Mouse (Mus musculus): Measurements from ENCODE around the gene Obsl1. TPM values are rescaled to one million over a fixed set of nuclear protein-coding genes. Genes with fewer than 3 reads are reported as not detected.
A peak's percentile ranks its signal among the peaks of the same experiment; 100 is the strongest.

Obsl1 gene
- polyA plus RNA-seq, 1 experiment from 2014 or later = 17.1 TPM

DNA sequence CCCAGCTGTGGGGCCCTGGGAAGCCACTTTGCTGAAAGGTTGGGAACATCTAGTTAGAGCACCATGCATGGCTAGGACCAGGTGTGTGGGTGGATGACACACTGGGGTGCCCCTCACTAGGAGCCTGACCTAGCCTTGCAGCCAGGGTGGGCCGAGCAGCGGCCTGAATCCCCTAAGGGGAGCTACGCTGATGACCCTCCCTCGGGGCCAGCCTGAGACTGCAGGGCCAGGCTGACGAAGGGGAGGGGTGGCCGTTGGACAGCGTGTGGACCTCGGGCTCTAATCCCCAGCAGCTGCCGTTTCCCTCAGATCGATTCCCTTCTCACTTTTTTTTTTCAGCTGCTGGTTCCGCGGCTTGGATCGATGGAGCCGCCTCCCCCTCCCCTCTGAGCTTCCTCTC lies 57.3 kb downstream of the Obsl1 start:
- Histone ChIP-seq H3K36me3 (ENCODE audit: control insufficient read depth, insufficient read depth) (no peaks in the 10 kb centered on the region), H3K4me2 (replicated peaks; ENCODE audit: low read depth) (no peak overlapping the region), H3K4me3 (ENCODE audit: low read depth, low read length) (no peak overlapping the region), H3K4me1 (replicated peaks; ENCODE audit: control insufficient read depth, insufficient read depth, low read length) (peaks cover 9% of the 10 kb centered on the region), H3K27me3 (replicated peaks; ENCODE audit: control insufficient read depth, insufficient read depth, low read length) (peaks cover 71% of the 10 kb centered on the region), H3K27ac (ENCODE audit: low read depth, low read length) (no peak overlapping the region), H3K9ac (ENCODE audit: low read depth, low read length) (no peak overlapping the region), H3K9me3 (ENCODE audit: control insufficient read depth) (no peaks in the 10 kb centered on the region)
- no peak for ATAC-seq
- WGBS = 4% methylated on average over 14 of the region's 14 CpGs
- TF ChIP-seq CTCF (IDR thresholded peaks at IDR 0.05; ENCODE audit: low read depth) = no peak

DNA sequence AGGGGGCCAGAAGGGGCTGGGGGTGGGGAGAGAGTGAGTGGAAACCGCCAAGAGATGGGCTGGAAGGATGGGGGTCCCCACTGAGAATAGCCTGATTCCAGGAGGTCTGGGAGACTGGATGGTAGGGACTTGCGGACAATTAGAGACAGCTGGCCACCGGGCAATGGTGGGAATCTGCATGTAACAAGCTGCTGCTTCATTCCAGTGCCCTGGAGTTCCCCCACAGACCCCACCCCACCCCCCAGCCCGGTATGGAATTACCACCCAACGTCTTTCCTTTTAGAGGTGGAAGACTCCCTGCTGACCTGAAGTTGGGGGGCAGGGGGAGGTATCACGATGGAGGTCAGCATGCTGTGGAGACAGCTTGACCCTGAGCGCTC lies 58.2 kb downstream of the Obsl1 start:
- ATAC-seq = no peak
- H3K27me3 ChIP-seq (replicated peaks; ENCODE audit: control insufficient read depth, insufficient read depth, low read length) = peaks cover 68% of the 10 kb centered on the region
- no peak overlapping the region for H3K4me3 ChIP-seq (ENCODE audit: low read depth, low read length)
- WGBS = 8% methylated on average over 7 of the region's 7 CpGs
- peaks cover 9% of the 10 kb centered on the region for H3K4me1 ChIP-seq (replicated peaks; ENCODE audit: control insufficient read depth, insufficient read depth, low read length)
- no peak overlapping the region for H3K4me2 ChIP-seq (replicated peaks; ENCODE audit: low read depth)
- peaks cover 5% of the 10 kb centered on the region; the same call in 1 of the 2 replicates for H3K36me3 ChIP-seq (ENCODE audit: control insufficient read depth, insufficient read depth)
- H3K27ac ChIP-seq (ENCODE audit: low read depth, low read length) = no peak overlapping the region
- no peaks in the 10 kb centered on the region for H3K9me3 ChIP-seq (ENCODE audit: control insufficient read depth)
- TF ChIP-seq CTCF (IDR thresholded peaks at IDR 0.05; ENCODE audit: low read depth) = no peak
- H3K9ac ChIP-seq (ENCODE audit: low read depth, low read length) = no peak overlapping the region

DNA sequence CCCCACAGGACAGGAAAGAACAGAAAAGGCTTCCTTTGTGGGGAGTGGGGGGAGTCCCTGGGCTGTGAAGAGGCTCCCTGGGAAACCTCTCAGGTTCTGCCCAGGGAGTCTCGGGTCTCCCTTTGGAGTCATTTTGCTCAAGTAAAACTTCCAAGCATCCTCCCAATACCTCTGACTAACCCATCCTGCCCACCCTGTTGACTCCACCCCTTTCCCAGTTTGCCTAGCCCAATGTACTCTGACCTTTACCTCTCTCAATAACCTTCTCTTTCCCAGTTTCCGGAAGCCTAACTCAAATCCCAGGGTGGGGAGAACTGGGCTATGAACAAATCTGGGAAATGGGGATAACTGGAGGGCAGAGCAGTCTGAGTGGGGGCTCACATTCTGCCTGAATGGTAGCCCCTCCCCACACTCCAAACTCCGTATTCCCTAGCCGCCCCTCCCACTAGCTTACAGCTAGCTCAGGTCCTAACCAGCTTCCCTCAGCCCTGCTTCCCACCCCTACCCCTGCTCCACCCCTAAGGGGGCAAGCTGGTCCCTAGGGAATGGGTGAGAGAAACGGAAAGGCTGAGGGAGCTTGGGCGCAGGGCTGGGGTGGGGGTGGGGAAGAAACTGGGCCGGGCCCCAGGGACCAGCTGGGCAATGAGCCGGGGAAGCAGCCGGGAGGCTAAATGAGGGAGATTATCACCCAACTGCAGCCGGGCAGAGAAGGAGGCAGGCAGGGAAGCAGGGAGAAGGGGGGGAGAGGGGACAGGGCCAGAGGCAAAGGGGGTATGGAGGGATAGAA lies 58.8 kb downstream of the Obsl1 start:
- Histone ChIP-seq H3K4me3 (ENCODE audit: low read depth, low read length) (no peak overlapping the region), H3K9me3 (ENCODE audit: control insufficient read depth) (no peaks in the 10 kb centered on the region), H3K36me3 (ENCODE audit: control insufficient read depth, insufficient read depth) (peaks cover 11% of the 10 kb centered on the region; the same call in 1 of the 2 replicates), H3K27ac (ENCODE audit: low read depth, low read length) (no peak overlapping the region), H3K9ac (ENCODE audit: low read depth, low read length) (no peak overlapping the region), H3K27me3 (replicated peaks; ENCODE audit: control insufficient read depth, insufficient read depth, low read length) (peaks cover 64% of the 10 kb centered on the region), H3K4me2 (replicated peaks; ENCODE audit: low read depth) (peak overlapping the region; percentile 51), H3K4me1 (replicated peaks; ENCODE audit: control insufficient read depth, insufficient read depth, low read length) (peaks cover 9% of the 10 kb centered on the region)
- no peak for ATAC-seq
- no peak for TF ChIP-seq CTCF (IDR thresholded peaks at IDR 0.05; ENCODE audit: low read depth)
- WGBS = 8% methylated on average over 10 of the region's 10 CpGs

DNA sequence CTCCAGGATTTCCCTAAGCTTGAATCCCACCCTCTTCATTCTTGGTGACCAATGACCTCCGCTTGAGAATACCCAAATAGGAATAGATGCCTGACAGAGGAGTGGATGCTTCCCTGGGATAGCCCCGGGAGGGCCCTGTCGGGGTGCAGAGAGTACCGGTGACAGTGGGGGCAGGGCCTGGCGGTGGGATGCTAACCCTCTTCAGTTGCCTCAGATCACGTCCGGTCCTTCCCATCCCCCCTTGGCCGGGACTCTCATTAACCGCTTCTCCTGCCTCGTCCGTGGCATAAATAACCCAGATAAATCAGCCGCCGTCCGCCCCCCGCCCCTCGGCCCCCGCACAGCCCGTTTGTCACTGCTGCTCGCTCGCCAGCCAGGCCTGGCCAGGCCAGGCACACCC lies 59.6 kb downstream of the Obsl1 start:
- H3K4me1 ChIP-seq (replicated peaks; ENCODE audit: control insufficient read depth, insufficient read depth, low read length) = peaks cover 9% of the 10 kb centered on the region
- no peak for TF ChIP-seq CTCF (IDR thresholded peaks at IDR 0.05; ENCODE audit: low read depth)
- ATAC-seq = no peak
- no peak overlapping the region for H3K4me3 ChIP-seq (ENCODE audit: low read depth, low read length)
- no peak overlapping the region for H3K4me2 ChIP-seq (replicated peaks; ENCODE audit: low read depth)
- H3K27ac ChIP-seq (ENCODE audit: low read depth, low read length) = no peak overlapping the region
- WGBS = 7% methylated on average over 20 of the region's 20 CpGs
- peaks cover 57% of the 10 kb centered on the region for H3K27me3 ChIP-seq (replicated peaks; ENCODE audit: control insufficient read depth, insufficient read depth, low read length)
- no peaks in the 10 kb centered on the region for H3K9me3 ChIP-seq (ENCODE audit: control insufficient read depth)
- peaks cover 19% of the 10 kb centered on the region; the same call in 1 of the 2 replicates for H3K36me3 ChIP-seq (ENCODE audit: control insufficient read depth, insufficient read depth)
- no peak overlapping the region for H3K9ac ChIP-seq (ENCODE audit: low read depth, low read length)

DNA sequence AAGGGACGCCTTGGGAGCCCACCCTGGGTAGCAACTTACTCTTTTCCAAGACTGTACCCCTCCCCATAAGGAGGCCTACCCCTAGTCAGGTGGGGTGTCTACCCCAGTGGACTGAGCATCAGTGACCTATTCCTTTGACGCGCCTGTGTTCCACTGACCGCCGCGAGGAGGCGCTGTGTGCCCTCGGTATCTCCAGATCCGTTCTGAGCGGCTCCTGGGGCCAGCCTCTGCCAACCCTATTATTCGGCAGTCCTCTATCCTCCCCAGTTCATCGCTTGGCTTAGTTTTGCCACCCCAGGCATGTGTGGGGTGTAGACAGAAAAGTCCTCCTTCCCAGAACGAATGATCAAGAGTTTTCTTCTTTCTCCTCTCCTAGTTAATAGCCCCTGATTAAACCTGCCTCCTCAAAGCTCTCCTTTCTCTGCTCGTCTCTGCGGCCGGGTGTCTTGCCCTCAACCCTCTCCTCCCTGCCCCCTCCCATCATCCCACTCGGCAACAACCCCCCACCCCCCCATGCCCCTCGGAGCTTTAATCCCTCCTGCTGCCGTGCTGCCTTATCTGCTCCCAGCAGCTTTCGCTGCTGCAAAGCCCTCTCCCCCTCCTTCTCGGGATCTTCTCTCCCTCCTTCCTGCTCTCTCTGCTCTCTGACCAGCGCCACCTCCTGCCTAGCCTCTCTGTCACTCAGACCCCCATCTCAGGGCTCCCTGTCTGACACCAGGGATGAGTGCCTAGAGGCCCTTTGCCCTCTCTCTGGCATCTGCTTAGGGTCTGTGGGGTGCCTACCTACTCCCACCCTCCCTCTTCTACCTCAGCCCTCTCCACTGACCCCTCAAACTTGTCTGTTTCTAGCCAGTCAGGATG lies 60.3 kb downstream of the Obsl1 start:
- H3K36me3 ChIP-seq (ENCODE audit: control insufficient read depth, insufficient read depth) = peaks cover 26% of the 10 kb centered on the region; the same call in 1 of the 2 replicates
- 1% methylated on average over 22 of the region's 22 CpGs for WGBS
- H3K9ac ChIP-seq (ENCODE audit: low read depth, low read length) = no peak overlapping the region
- no peaks in the 10 kb centered on the region for H3K9me3 ChIP-seq (ENCODE audit: control insufficient read depth)
- peaks cover 51% of the 10 kb centered on the region for H3K27me3 ChIP-seq (replicated peaks; ENCODE audit: control insufficient read depth, insufficient read depth, low read length)
- ATAC-seq = peak; percentile 45; the same call in 1 of the 2 replicates
- peak overlapping the region; percentile 51 for H3K4me2 ChIP-seq (replicated peaks; ENCODE audit: low read depth)
- peaks cover 9% of the 10 kb centered on the region for H3K4me1 ChIP-seq (replicated peaks; ENCODE audit: control insufficient read depth, insufficient read depth, low read length)
- no peak overlapping the region for H3K27ac ChIP-seq (ENCODE audit: low read depth, low read length)
- no peak overlapping the region for H3K4me3 ChIP-seq (ENCODE audit: low read depth, low read length)
- TF ChIP-seq CTCF (IDR thresholded peaks at IDR 0.05; ENCODE audit: low read depth) = peak; percentile 93

DNA sequence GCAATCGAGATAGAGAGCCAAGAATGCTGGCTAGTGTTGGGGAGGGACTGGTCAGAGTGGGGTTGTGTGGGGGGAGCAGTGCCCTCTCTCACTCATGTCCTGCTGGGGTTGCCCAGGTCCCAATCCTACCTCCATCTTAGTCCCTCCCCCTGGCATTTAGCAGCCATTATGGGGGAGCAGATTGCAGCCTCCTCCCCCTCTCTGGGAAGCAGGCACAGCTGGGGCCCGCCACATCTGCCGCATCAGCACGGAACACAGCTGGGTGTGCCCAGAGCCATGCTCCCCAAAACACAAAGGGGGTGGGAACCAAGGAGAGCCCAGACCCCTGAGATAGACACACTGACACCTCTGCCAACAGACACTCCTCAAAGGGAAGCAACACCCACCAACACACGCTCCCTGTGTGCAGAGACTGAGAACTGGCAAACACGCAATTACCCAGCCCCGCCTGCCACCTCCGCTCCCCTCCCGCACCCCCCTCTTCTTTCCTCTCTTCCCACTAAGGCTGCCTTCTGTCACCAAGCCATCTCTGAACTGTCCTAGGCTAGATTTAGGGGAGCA lies 61.0 kb downstream of the Obsl1 start:
- no peak for TF ChIP-seq CTCF (IDR thresholded peaks at IDR 0.05; ENCODE audit: low read depth)
- Histone ChIP-seq H3K4me3 (ENCODE audit: low read depth, low read length) (no peak overlapping the region), H3K9ac (ENCODE audit: low read depth, low read length) (no peak overlapping the region), H3K36me3 (ENCODE audit: control insufficient read depth, insufficient read depth) (peaks cover 33% of the 10 kb centered on the region; the same call in 1 of the 2 replicates), H3K9me3 (ENCODE audit: control insufficient read depth) (no peaks in the 10 kb centered on the region), H3K4me1 (replicated peaks; ENCODE audit: control insufficient read depth, insufficient read depth, low read length) (peaks cover 9% of the 10 kb centered on the region), H3K4me2 (replicated peaks; ENCODE audit: low read depth) (no peak overlapping the region), H3K27me3 (replicated peaks; ENCODE audit: control insufficient read depth, insufficient read depth, low read length) (peaks cover 43% of the 10 kb centered on the region), H3K27ac (ENCODE audit: low read depth, low read length) (no peak overlapping the region)
- WGBS = 18% methylated on average over 9 of the region's 9 CpGs
- ATAC-seq = no peak

All from intestine, postnatal 0 days (tissue).